Mouse (Mus musculus): ENCODE measurements around the gene Rgs3.

The Rgs3 gene

DNA sequence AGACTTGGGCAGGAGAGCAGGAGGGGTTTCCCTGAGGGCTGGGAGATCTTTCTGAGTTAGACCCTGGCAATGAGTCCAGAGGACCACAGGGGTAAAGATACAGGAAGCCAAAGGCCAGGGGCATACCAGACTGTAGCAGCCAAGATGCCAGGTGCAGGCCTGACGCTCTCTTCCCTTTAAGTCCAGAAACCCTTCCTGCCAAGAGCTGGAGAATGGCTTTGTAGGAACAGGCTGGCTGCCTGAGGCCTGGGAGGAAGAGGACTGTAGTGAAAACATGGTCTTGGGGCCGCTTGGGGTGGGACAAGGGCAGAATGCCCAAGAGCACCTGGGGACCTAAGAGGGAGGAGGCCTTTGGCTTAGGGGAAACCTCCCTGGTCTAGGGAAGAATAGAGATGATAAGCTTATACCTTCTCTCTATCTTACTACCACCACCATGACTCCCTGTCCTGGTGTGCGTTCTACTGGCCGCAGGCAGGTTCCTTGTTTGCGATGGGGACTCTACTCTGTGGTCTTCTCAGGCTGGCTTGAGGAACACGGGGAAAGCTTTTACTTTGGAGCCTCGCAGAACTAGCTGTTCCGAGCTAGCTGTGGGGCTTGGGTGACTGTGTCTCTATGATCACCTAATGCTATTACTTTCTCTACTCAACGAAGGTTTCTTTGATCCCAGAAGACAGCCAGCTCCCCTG is 46.4 kb downstream of the Rgs3 start:
- no peak for DNase-seq (ENCODE audit: extremely low spot score)

DNA sequence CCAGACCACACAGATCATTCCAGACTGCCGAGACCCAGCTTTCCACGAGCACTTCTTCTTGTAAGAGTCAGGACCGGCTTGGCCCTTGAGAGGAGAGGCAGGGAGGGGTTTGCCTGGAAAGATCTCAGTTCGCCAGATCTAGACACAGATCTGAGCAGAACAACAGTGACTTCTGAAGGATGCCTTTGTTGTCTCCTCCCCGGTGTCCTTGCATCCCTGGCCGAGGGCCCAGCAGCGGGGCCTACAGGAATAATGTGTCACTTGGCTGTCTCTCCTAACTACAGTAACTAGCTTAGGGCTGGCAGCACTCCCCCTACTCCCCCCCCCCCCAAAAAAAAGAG is 46.9 kb downstream of the Rgs3 start:
- DNase-seq (ENCODE audit: extremely low spot score), result no peak

DNA sequence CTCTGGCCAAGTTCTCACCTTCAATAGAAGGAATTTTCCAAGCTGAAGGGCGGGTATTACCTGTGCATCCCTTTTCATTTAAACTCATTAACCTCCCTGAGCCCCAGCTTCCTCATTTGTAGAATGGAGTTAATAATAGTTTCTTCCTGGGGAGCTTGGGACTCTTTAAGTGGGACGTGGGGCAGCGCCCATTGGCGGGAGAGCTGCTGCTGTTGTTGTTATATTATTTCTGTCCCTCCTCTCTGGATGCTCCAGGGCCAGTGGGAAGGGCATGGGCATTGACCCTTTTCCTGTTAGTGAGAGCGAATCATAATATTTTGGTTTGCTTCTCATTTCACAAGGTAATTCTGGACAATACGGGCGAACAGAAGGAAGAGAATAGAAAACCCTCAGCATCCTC is 47.3 kb downstream of the Rgs3 start:
- no peak for DNase-seq (ENCODE audit: extremely low spot score)

DNA sequence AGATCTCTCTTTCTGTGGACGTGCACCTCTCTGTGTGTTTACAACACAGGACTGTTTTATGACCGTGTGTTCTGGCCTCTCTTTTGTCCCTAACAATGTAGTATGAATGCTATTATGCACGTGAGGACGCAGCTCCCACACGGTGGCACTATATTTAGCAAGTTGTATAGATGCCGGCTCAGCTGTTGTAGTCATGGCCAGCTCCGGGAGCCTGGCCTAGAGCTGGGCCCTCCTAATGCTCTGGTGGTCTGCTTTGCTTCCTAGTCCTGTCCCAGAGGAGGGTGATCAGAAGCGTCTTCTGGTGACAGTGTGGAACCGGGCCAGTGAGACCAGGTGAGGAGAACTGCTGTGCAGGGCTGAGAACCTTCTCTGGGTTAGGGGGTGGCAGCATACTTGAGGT is 47.7 kb downstream of the Rgs3 start:
- no peak for DNase-seq (ENCODE audit: extremely low spot score)

- no peak for DNase-seq (ENCODE audit: extremely low spot score)
Measured at GRCm38 (mm10) chr4:62607805-62608204, 48.2 kb downstream of the Rgs3 start.

GRCm38 (mm10) chr4:62609333-62609732 is 49.7 kb downstream of the Rgs3 start:
- DNase-seq (ENCODE audit: extremely low spot score), result no peak

GRCm38 (mm10) chr4:62610142-62610675 is 50.6 kb downstream of the Rgs3 start:
- no peak for DNase-seq (ENCODE audit: extremely low spot score)

DNA sequence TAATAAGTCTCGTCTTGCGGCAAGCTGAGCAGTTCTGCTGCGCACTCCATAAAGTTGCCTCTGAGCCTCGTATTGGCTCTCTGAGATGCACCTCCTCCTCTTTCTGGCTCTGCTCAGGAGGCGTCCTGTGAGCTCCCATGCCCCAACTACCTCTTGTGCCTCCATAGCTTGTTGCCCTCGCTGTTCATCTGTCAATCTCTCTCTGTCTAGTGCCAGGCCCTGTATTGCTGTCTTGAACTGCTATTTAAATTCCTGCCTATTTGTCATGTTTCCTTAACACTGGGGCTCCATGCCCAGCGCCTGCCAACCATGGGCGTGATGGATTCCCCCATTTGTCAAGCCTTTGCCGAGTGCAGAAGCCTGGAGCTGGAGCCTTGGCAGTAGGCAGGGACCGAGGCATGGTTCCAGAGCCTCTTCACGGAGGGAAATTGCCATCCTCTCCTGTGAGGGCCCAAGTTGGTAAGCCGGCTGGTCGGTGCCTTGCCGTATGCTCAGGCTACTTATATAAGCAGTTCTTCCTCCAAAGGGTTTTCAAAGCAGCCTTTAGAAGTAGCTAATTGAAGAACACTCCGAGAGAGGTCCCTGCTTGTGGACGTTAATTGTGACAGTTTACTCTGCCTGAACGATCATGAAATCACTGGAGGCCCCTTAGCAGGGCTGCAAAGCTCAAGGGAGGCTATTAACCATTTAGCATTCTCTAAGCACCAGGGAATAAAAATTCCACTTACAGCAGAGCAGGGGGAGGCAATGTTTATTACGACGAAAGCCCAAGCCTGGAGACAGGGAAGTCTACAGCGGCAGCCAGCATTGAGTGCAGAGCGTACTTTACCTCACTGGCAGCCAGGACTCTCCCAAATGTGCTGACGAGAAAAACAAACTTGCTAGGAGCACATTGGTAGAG is 53.2 kb downstream of the Rgs3 start:
- no peak for DNase-seq (ENCODE audit: extremely low spot score)

- DNase-seq (ENCODE audit: extremely low spot score), result no peak
Measured at GRCm38 (mm10) chr4:62613646-62614365, 54.2 kb downstream of the Rgs3 start.

DNA sequence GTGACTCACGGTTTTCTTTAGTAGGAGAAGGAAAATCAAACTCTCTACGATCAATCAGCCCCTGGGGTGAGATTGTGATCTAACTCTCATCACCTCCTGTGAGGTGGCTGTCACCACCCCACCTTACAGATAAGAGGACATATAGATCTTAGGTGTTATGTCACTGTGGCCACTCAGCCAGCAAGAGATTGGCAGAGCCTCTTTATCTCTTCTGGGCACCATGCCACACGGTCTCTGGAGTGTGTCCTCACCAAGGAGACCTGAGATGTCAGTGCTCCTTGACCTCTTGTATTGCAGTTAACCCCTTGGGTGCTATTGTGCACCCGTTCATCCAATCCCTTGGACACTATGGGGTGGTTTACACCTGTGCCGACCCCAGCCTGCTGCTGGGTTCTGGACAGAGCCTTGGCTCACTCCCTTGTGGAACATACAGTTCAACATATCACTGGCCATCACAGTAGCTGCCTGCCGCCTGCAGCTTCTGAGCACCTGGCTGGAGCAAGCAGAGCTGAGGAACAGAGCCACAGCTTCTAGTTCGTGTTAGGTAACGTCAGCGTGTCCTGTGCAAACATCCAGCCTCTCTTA is 58.3 kb downstream of the Rgs3 start:
- no peak for DNase-seq (ENCODE audit: extremely low spot score)

- no peak for DNase-seq (ENCODE audit: extremely low spot score)
Measured at GRCm38 (mm10) chr4:62619232-62619964, 59.8 kb downstream of the Rgs3 start.

DNA sequence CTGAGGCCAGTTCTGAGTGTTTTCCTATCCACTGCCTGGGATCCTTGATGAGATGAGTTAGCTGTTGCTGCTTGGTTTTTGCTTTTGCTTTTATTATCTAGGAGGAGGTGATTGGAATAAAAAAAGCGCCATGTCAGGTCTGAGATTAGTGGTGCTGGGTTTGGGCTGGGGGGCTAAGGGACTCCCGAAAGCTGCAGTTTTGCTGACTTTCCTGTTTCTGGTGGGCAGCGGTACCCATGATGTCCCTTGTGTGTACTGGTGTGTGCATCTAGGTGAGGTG is 60.3 kb downstream of the Rgs3 start:
- DNase-seq (ENCODE audit: extremely low spot score), result no peak

GRCm38 (mm10) chr4:62621151-62621550 is 61.5 kb downstream of the Rgs3 start:
- no peak for DNase-seq (ENCODE audit: extremely low spot score)

GRCm38 (mm10) chr4:62621880-62622675 is 62.4 kb downstream of the Rgs3 start:
- DNase-seq (ENCODE audit: extremely low spot score), result no peak

GRCm38 (mm10) chr4:62623251-62624015 is 63.8 kb downstream of the Rgs3 start:
- DNase-seq (ENCODE audit: extremely low spot score), result no peak

GRCm38 (mm10) chr4:62624679-62625450 is 65.2 kb downstream of the Rgs3 start:
- no peak for DNase-seq (ENCODE audit: extremely low spot score)

DNA sequence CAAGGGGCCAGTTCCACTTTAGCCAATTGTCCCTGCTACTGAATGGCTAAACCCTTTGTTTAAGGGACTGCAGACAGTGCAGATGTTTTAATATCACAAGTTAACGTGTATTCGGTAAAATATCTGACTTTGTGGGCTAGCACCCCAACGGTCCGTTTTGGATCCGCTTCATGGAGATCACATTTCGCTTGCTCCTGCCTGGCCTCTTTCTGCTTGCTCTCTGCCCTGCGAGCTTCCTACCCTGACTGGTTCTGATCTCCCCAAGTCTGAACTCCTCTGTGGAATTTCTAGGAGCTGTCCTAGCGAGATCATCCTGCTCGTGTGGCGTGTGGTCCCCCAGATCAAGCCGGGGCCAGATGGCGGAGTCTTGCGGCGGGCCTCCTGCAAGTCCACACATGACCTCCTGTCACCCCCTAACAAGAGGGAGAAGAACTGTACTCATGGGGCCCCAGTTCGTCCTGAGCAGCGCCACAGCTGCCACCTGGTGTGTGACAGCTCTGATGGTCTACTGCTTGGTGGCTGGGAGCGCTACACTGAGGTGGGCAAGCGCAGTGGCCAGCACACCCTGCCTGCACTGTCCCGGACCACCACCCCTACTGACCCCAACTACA is 65.9 kb downstream of the Rgs3 start:
- DNase-seq (ENCODE audit: extremely low spot score), result no peak

- no peak for DNase-seq (ENCODE audit: extremely low spot score)
Measured at GRCm38 (mm10) chr4:62626228-62627026, 66.8 kb downstream of the Rgs3 start.
